Mouse (Mus musculus): ENCODE measurements around the gene Mlxipl.

- no peak for TF ChIP-seq CTCF (IDR thresholded peaks at IDR 0.05; ENCODE audit: low read depth, low read length)
- no peak for TF ChIP-seq GATA1 (IDR thresholded peaks at IDR 0.05; ENCODE audit: borderline replicate concordance, low read length)
Observed at GRCm38 (mm10) chr5:135162361-135162760, 72.7 kb downstream of the Mlxipl start.
